Mouse (Mus musculus): Measurements from ENCODE around the gene Map2k7. TPM values are rescaled to one million over a fixed set of nuclear protein-coding genes. Genes with fewer than 3 reads are reported as not detected.

Map2k7 gene
- polyA plus RNA-seq, 1 experiment, result 35.0 TPM

DNA sequence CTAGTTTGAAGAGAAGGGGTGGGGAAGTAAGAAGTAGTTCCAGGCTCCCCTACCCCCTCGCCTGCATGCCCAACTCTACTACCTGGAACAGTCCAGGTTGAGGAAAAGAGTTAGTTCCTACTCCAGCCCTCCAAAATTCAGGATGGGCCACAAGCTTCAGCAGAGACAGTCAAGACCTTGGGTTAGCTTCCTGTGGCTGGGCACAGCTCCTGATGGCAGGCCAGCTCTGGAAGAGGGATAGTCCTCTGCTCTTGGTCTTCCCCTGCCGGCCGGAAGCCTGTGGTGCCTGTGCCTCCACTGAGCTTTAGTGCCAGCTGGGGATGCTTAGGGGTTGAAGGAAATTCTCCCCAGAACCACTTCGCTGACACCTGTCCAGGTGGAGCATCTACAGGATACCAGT is 12.2 kb upstream of the Map2k7 start:
- peaks cover 14% of the 10 kb centered on the region for H3K27me3 ChIP-seq (ENCODE audit: control insufficient read depth, insufficient read depth, insufficient read length)
- peak overlapping the region; percentile 23 for H3K4me3 ChIP-seq

DNA sequence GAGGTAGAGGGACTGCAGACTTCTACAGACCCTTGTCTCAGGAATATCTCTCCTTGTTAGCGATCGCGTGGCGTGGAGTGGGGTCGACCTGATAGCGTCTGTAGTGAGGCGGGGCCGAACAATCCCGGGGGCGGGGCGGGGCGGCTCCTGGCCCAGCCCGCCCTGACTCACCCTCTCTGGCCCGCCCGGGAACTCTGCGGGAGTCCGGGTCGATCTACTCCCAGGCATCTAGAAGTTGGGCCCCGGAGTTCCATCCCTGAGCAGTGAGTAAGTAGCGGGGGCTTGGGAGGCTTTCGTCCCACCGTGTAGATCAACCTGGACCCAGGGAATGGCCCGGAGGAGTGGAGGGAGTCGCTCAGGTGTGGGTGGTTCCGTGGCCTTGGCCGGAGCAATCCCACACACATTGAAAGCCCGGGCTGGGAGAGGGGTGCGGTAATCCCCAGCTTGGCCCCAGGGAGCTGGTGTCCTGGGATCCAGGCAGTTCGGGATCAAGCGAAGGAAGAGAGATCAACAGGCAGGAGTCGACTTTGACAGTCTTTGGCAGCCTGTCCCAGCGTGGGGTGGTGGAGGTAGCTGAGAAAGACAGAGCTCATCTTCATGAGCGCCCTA is 11.7 kb upstream of the Map2k7 start, which contains the start of gene Lrrc8e:
TSS of gene Lrrc8e (plus strand) at position 89 of the 609 bp plus-strand sequence.
- no peaks in the 10 kb centered on the region for H3K79me2 ChIP-seq (ENCODE audit: control insufficient read depth, insufficient read depth)
- H3K27me3 ChIP-seq (ENCODE audit: control insufficient read depth, insufficient read depth, insufficient read length), result peaks cover 14% of the 10 kb centered on the region
- H3K36me3 ChIP-seq (ENCODE audit: control insufficient read depth, insufficient read depth), result no peaks in the 10 kb centered on the region
- H3ac ChIP-seq (ENCODE audit: control insufficient read depth, insufficient read length), result no peak within 1 kb of the TSS
- H3K4me2 ChIP-seq (ENCODE audit: low read depth), result peak within 1 kb of the TSS; percentile 73
- H3K4me3 ChIP-seq, result peak within 1 kb of the TSS; percentile 23
- TF ChIP-seq MAX (IDR thresholded peaks at IDR 0.05; ENCODE audit: low read depth), result no peak
- TF ChIP-seq E2F4 (IDR thresholded peaks at IDR 0.05; ENCODE audit: insufficient read depth), result no peak
- TF ChIP-seq POLR2A (IDR thresholded peaks at IDR 0.05; ENCODE audit: insufficient read length, low read depth), result no peak
- TF ChIP-seq MYOD1 (IDR thresholded peaks at IDR 0.05; ENCODE audit: control insufficient read depth in 1 of 3, insufficient read length in 2 of 3, low read depth in 2 of 3), result no peak
- no peak for TF ChIP-seq USF1 (IDR thresholded peaks at IDR 0.05; ENCODE audit: low read depth)
- no peak for TF ChIP-seq REST (IDR thresholded peaks at IDR 0.05; ENCODE audit: insufficient read depth, insufficient read length)
- TF ChIP-seq TCF12 (IDR thresholded peaks at IDR 0.05; ENCODE audit: insufficient read depth, poor library complexity, severe bottlenecking), result no peak
- TF ChIP-seq MYOG (IDR thresholded peaks at IDR 0.05; ENCODE audit: control insufficient read depth in 1 of 3, insufficient read depth in 1 of 3, insufficient read length in 2 of 3, low read depth in 2 of 3), result no peak
- no peak for TF ChIP-seq SRF (IDR thresholded peaks at IDR 0.05; ENCODE audit: control insufficient read depth, insufficient read length, low read depth)

More for the DNA sequence above, 12.2 kb upstream of the Map2k7 start:
- no peaks in the 10 kb centered on the region for H3K36me3 ChIP-seq (ENCODE audit: control insufficient read depth, insufficient read depth)
- no peaks in the 10 kb centered on the region for H3K79me2 ChIP-seq (ENCODE audit: control insufficient read depth, insufficient read depth)
- TF ChIP-seq REST (IDR thresholded peaks at IDR 0.05; ENCODE audit: insufficient read depth, insufficient read length) (no peak), TCF3 (IDR thresholded peaks at IDR 0.05; ENCODE audit: insufficient read length, low read depth) (no peak), POLR2A (IDR thresholded peaks at IDR 0.05; ENCODE audit: insufficient read length, low read depth) (no peak), MYOG (IDR thresholded peaks at IDR 0.05; ENCODE audit: control insufficient read depth in 1 of 3, insufficient read depth in 1 of 3, insufficient read length in 2 of 3, low read depth in 2 of 3) (no peak), USF1 (IDR thresholded peaks at IDR 0.05; ENCODE audit: low read depth) (no peak), TCF12 (IDR thresholded peaks at IDR 0.05; ENCODE audit: insufficient read depth, poor library complexity, severe bottlenecking) (no peak), MYOD1 (IDR thresholded peaks at IDR 0.05; ENCODE audit: control insufficient read depth in 1 of 3, insufficient read length in 2 of 3, low read depth in 2 of 3) (no peak), POLR2AphosphoS2 (IDR thresholded peaks at IDR 0.05; ENCODE audit: insufficient read length, low read depth) (no peak), MAX (IDR thresholded peaks at IDR 0.05; ENCODE audit: low read depth) (no peak), SRF (IDR thresholded peaks at IDR 0.05; ENCODE audit: control insufficient read depth, insufficient read length, low read depth) (no peak), CEBPB (IDR thresholded peaks at IDR 0.05; ENCODE audit: insufficient read depth, poor library complexity, severe bottlenecking) (no peak), E2F4 (IDR thresholded peaks at IDR 0.05; ENCODE audit: insufficient read depth) (no peak)
- H3ac ChIP-seq (ENCODE audit: control insufficient read depth, insufficient read length), result no peak overlapping the region
- peak overlapping the region; percentile 73 for H3K4me2 ChIP-seq (ENCODE audit: low read depth)

DNA sequence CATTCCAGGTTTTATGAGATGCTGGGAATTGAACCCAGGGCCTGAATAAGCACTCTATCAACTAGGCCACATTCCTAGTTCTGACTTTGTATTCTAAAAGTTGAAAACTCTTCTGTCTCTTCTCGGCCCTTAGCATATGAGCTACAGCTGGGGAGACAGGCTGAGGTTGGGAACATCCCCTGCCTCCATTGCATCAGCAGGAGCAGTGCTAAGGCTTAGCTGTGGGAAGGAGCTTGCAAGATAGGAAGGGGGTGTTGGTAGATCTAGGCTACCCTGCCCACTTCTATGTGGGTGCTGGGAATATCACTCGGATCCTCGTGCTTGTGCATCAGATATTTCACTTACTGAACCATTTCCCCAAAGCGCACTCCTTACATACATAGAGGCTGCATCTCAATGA is 10.6 kb upstream of the Map2k7 start:
- Histone ChIP-seq H3K4me3 (peak overlapping the region; percentile 23), H3K27me3 (ENCODE audit: control insufficient read depth, insufficient read depth, insufficient read length) (peaks cover 14% of the 10 kb centered on the region), H3K79me2 (ENCODE audit: control insufficient read depth, insufficient read depth) (no peaks in the 10 kb centered on the region), H3ac (ENCODE audit: control insufficient read depth, insufficient read length) (no peak overlapping the region), H3K36me3 (ENCODE audit: control insufficient read depth, insufficient read depth) (no peaks in the 10 kb centered on the region), H3K4me2 (ENCODE audit: low read depth) (no peak overlapping the region)
- TF ChIP-seq POLR2AphosphoS2 (IDR thresholded peaks at IDR 0.05; ENCODE audit: insufficient read length, low read depth) (no peak), TCF12 (IDR thresholded peaks at IDR 0.05; ENCODE audit: insufficient read depth, poor library complexity, severe bottlenecking) (no peak), USF1 (IDR thresholded peaks at IDR 0.05; ENCODE audit: low read depth) (no peak)

DNA sequence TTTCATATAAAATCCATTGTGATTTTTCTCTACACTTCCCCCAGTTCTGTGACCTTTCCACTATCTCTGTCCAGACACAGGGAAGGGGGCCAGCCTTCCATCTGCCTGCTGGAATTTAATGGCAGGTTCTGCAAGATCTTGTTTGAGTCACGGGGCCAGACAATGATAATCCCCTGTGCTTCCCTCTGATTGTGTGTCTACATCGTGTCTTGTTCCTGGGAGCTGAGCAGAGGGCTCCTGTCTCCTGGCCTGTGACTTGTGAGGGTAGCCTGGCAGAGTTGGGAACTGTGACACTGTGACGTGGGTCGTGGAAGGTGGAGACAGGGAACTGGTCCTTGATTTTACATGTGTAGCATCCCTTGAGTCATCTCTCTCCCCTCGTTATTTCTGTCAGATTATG is 8.8 kb upstream of the Map2k7 start:
- peaks cover 1% of the 10 kb centered on the region for H3K27me3 ChIP-seq (ENCODE audit: control insufficient read depth, insufficient read depth, insufficient read length)
- H3K36me3 ChIP-seq (ENCODE audit: control insufficient read depth, insufficient read depth), result no peaks in the 10 kb centered on the region
- no peak overlapping the region for H3K4me3 ChIP-seq
- TF ChIP-seq MAX (IDR thresholded peaks at IDR 0.05; ENCODE audit: low read depth) (no peak), USF1 (IDR thresholded peaks at IDR 0.05; ENCODE audit: low read depth) (no peak), MYOG (IDR thresholded peaks at IDR 0.05; ENCODE audit: control insufficient read depth in 1 of 3, insufficient read depth in 1 of 3, insufficient read length in 2 of 3, low read depth in 2 of 3) (no peak)
- H3K4me2 ChIP-seq (ENCODE audit: low read depth), result no peak overlapping the region
- no peak overlapping the region for H3ac ChIP-seq (ENCODE audit: control insufficient read depth, insufficient read length)
- no peaks in the 10 kb centered on the region for H3K79me2 ChIP-seq (ENCODE audit: control insufficient read depth, insufficient read depth)

- no peaks in the 10 kb centered on the region for H3K27me3 ChIP-seq (ENCODE audit: control insufficient read depth, insufficient read depth, insufficient read length)
- H3K36me3 ChIP-seq (ENCODE audit: control insufficient read depth, insufficient read depth), result no peaks in the 10 kb centered on the region
- TF ChIP-seq TCF3 (IDR thresholded peaks at IDR 0.05; ENCODE audit: insufficient read length, low read depth) (no peak), POLR2AphosphoS2 (IDR thresholded peaks at IDR 0.05; ENCODE audit: insufficient read length, low read depth) (no peak)
- H3K79me2 ChIP-seq (ENCODE audit: control insufficient read depth, insufficient read depth), result no peaks in the 10 kb centered on the region
- no peak overlapping the region for H3K4me3 ChIP-seq
- H3ac ChIP-seq (ENCODE audit: control insufficient read depth, insufficient read length), result no peak overlapping the region
- no peak overlapping the region for H3K4me2 ChIP-seq (ENCODE audit: low read depth)
Observed at GRCm38 (mm10) chr8:4230612-4231351, 7.8 kb upstream of the Map2k7 start.
